Mouse (Mus musculus) kidney, postnatal 0 days (tissue): ENCODE data around the gene Gimap1. TPM values are rescaled to one million over a fixed set of nuclear protein-coding genes. Genes with fewer than 3 reads are reported as not detected.

Source experiments
- ATAC-seq: fragments of 200-750 bp; cut with Nextera tagmentation; replicated peaks from 2 replicates; pipeline ENCODE4 v1.8.0; 2017; ENCODE audit warnings: low read depth, moderate number of reproducible peaks, moderate TSS enrichment, moderate library complexity; ENCODE audit not compliant: low FRiP score
- DNase-seq: peaks from one replicate; pipeline ENCODE4 v3.0.0-alpha.2; 2016; ENCODE audit warnings: low spot score
- H3K27ac ChIP-seq: fragments of 300-500 bp; sonication (generic); 2 replicates; pipeline ENCODE4 v1.5.1; 2014; ENCODE audit warnings: mild to moderate bottlenecking
- H3K27me3 ChIP-seq: fragments of 300-500 bp; sonication (generic); 2 replicates; pipeline ENCODE4 v1.6.1; 2014; ENCODE audit warnings: low read length, mixed read lengths; ENCODE audit not compliant: insufficient read depth
- H3K36me3 ChIP-seq: fragments of 300-500 bp; sonication (generic); 2 replicates; pipeline ENCODE4 v1.6.1; 2014; ENCODE audit warnings: low read length, mixed read lengths; ENCODE audit not compliant: insufficient read depth
- H3K4me1 ChIP-seq: fragments of 300-500 bp; sonication (generic); replicated peaks from 2 replicates; pipeline ENCODE4 v1.6.1; 2014; ENCODE audit warnings: antibody characterized with exemption, low read length, mixed read lengths; ENCODE audit not compliant: insufficient read depth
- H3K4me2 ChIP-seq: fragments of 300-500 bp; sonication (generic); 2 replicates; pipeline ENCODE4 v1.6.1; 2014; ENCODE audit warnings: mild to moderate bottlenecking, low read length, moderate library complexity, mixed read lengths
- H3K4me3 ChIP-seq: fragments of 300-500 bp; sonication (generic); replicated peaks from 2 replicates; pipeline ENCODE4 v1.5.1; 2014; ENCODE audit warnings: low read depth, low read length
- H3K9ac ChIP-seq: fragments of 300-500 bp; sonication (generic); 2 replicates; pipeline ENCODE4 v1.6.1; 2014; ENCODE audit warnings: low read depth, low read length
- H3K9me3 ChIP-seq: fragments of 300-500 bp; sonication (generic); replicated peaks from 2 replicates; pipeline ENCODE4 v1.6.1; 2016; ENCODE audit warnings: low read length, inconsistent platforms, mixed read lengths
- CTCF ChIP-seq: IDR thresholded peaks from 2 replicates; pipeline ENCODE4 v1.5.1; 2016; ENCODE audit warnings: antibody characterized with exemption, low read depth, mild to moderate bottlenecking, moderate library complexity
- WGBS: fragments of 180-500 bp; shearing (Covaris S2); extraction: QIAGEN DNeasy Blood & Tissue Kit; methylation state at CpG from one replicate; pipeline ENCODE4 v1.1.7; 2014; 5-methylcytosine and 5-hydroxymethylcytosine counted together
- polyA plus RNA-seq: library from polyadenylated mRNA; unstranded; fragments of >200 nt; fragmentation: Nextera tagmentation; extraction: Ambion mirVana; gene quantifications from 2 replicates; pipeline ENCODE4 v1.2.1, GENCODE M21; 2015

Gimap1 gene
- polyA plus RNA-seq, 1 experiment from 2014 or later = 26.8 TPM

- 86% methylated on average over 10 of the region's 10 CpGs for WGBS
- ATAC-seq = no peak
These were observed 25.6 kb downstream of the Gimap1 start for GRCm38 (mm10) chr6:48764496-48764895.

GRCm38 (mm10) chr6:48768178-48768869, 29.5 kb downstream of the Gimap1 start:
- DNase-seq = no peak
- no peaks in the 10 kb centered on the region for H3K27me3 ChIP-seq
- H3K9ac ChIP-seq = no peak overlapping the region
- WGBS = 68% methylated on average over 9 of the region's 9 CpGs
- no peak for TF ChIP-seq CTCF
- no peak overlapping the region for H3K27ac ChIP-seq
- no peaks in the 10 kb centered on the region for H3K36me3 ChIP-seq
- H3K9me3 ChIP-seq = no peaks in the 10 kb centered on the region
- no peak overlapping the region for H3K4me2 ChIP-seq
- no peak for ATAC-seq
- no peaks in the 10 kb centered on the region for H3K4me1 ChIP-seq
- H3K4me3 ChIP-seq = no peak overlapping the region

More at GRCm38 (mm10) chr6:48764496-48764895, 25.6 kb downstream of the Gimap1 start:
- no peak overlapping the region for H3K9ac ChIP-seq
- H3K9me3 ChIP-seq = no peaks in the 10 kb centered on the region
- no peak overlapping the region for H3K27ac ChIP-seq
- no peak overlapping the region for H3K4me2 ChIP-seq
- no peaks in the 10 kb centered on the region for H3K36me3 ChIP-seq
- H3K4me1 ChIP-seq = no peaks in the 10 kb centered on the region
- no peak for DNase-seq
- TF ChIP-seq CTCF = no peak
- H3K4me3 ChIP-seq = no peak overlapping the region
- H3K27me3 ChIP-seq = no peaks in the 10 kb centered on the region

GRCm38 (mm10) chr6:48768933-48769332, 30.1 kb downstream of the Gimap1 start:
- Histone ChIP-seq H3K4me1 (no peaks in the 10 kb centered on the region), H3K4me3 (no peak overlapping the region), H3K36me3 (no peaks in the 10 kb centered on the region), H3K27ac (no peak overlapping the region), H3K9ac (no peak overlapping the region), H3K27me3 (no peaks in the 10 kb centered on the region), H3K4me2 (no peak overlapping the region), H3K9me3 (no peaks in the 10 kb centered on the region)
- TF ChIP-seq CTCF = no peak
- 86% methylated on average over 3 of the region's 3 CpGs for WGBS
- ATAC-seq (no peak), DNase-seq (no peak)

- Histone ChIP-seq H3K27me3 (no peaks in the 10 kb centered on the region), H3K4me3 (no peak within 1 kb of the TSS), H3K4me2 (no peak within 1 kb of the TSS), H3K9ac (no peak within 1 kb of the TSS), H3K27ac (no peak within 1 kb of the TSS), H3K36me3 (no peaks in the 10 kb centered on the region), H3K9me3 (no peaks in the 10 kb centered on the region), H3K4me1 (no peaks in the 10 kb centered on the region)
- 86% methylated on average over 3 of the region's 3 CpGs for WGBS
- DNase-seq (no peak), ATAC-seq (no peak)
- TF ChIP-seq CTCF = no peak
These were observed 31.8 kb downstream of the Gimap1 start, which contains the start of gene Gimap3 for GRCm38 (mm10) chr6:48770696-48771095. TSS of gene Gimap3 (minus strand) at chr6:48770851.

- peak; percentile 91 for DNase-seq
- H3K27ac ChIP-seq = no peak overlapping the region
- TF ChIP-seq CTCF = peak; percentile 91
- H3K9me3 ChIP-seq = no peaks in the 10 kb centered on the region
- H3K9ac ChIP-seq = no peak overlapping the region
- H3K36me3 ChIP-seq = no peaks in the 10 kb centered on the region
- no peaks in the 10 kb centered on the region for H3K4me1 ChIP-seq
- no peak overlapping the region for H3K4me3 ChIP-seq
- no peaks in the 10 kb centered on the region for H3K27me3 ChIP-seq
- peak; percentile 71 for ATAC-seq
- H3K4me2 ChIP-seq = no peak overlapping the region
- 6% methylated on average over 8 of the region's 8 CpGs for WGBS
These were observed 33.2 kb downstream of the Gimap1 start for GRCm38 (mm10) chr6:48772030-48772429.

GRCm38 (mm10) chr6:48784406-48784805, 45.6 kb downstream of the Gimap1 start:
- H3K36me3 ChIP-seq = no peaks in the 10 kb centered on the region
- no peak overlapping the region for H3K4me2 ChIP-seq
- no peak overlapping the region for H3K27ac ChIP-seq
- no peaks in the 10 kb centered on the region for H3K4me1 ChIP-seq
- no peak overlapping the region for H3K4me3 ChIP-seq
- ATAC-seq = no peak
- H3K27me3 ChIP-seq = no peaks in the 10 kb centered on the region
- no peak overlapping the region for H3K9ac ChIP-seq
- TF ChIP-seq CTCF = no peak
- 97% methylated on average over 1 of the region's 1 CpGs for WGBS
- H3K9me3 ChIP-seq = no peaks in the 10 kb centered on the region
- DNase-seq = no peak
